Mouse (Mus musculus): ENCODE data around the gene Gclc. TPM values are rescaled to one million over a fixed set of nuclear protein-coding genes. Genes with fewer than 3 reads are reported as not detected.

Gclc gene
- total and polyA plus RNA-seq, 3 experiments, result 20.4 to 84.8 (median 35.7) TPM

DNA sequence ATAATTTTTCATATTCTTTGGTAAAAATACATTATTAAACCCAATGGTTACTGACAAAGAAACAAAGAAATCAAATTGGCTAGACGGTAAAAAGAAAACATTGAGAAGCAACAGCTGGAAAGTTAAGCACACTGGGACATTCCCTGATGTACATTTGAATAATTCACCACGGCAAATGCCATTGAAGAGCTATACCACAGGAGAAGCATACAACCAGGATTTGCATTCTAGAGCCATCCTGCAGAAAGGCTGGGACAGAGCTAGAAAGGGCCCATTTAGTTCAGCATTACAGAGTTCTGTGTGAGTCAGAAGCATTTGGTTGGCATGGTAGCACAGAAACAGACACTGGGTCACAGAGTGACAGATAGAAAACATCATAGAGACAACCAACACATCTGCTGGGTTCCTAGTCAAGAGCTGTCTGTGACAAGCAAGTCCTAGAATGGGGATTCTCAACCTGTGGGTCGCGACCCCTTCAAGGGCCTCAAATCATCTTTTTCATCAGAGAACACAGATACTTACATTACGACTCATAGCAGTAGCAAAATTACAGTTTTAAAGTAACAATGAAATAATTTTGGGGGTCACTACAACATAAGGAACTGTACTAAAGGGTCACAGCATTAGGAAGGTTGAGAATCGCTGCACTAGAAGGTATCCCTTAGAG lies 28.2 kb upstream of the Gclc start:
- no peaks in the 10 kb centered on the region for H3K9me3 ChIP-seq (replicated peaks; ENCODE audit: low read length)
- no peak overlapping the region for H3K9ac ChIP-seq (ENCODE audit: insufficient read depth, low read depth)
- peak overlapping the region; percentile 11; the same call in 1 of the 2 replicates for H3K27ac ChIP-seq (ENCODE audit: insufficient read depth, low read depth)
- H3K27me3 ChIP-seq (replicated peaks), result no peaks in the 10 kb centered on the region
- H3K79me2 ChIP-seq (replicated peaks; ENCODE audit: control insufficient read depth, extremely low read depth, insufficient read depth, poor library complexity, severe bottlenecking), result no peaks in the 10 kb centered on the region
- in situ Hi-C loops (cut with MboI; ENCODE audit: low pct_ligation_motif_present, low pct_unique_long_range_greater_than_20kb, low sequenced_read_pairs) (no loop called here), dilution Hi-C loops (cut with MboI; ENCODE audit: extremely low pct_ligation_motif_present, extremely low pct_unique_long_range_greater_than_20kb, low sequenced_read_pairs) (no loop called here)
- H3K4me2 ChIP-seq (ENCODE audit: insufficient read depth, low read depth, poor library complexity, severe bottlenecking), result peak overlapping the region; percentile 24; the same call in 1 of the 2 replicates
- peak; percentile 91 for DNase-seq (ENCODE audit: extremely low read depth)
- no peak for TF ChIP-seq USF1 (IDR thresholded peaks at IDR 0.05; ENCODE audit: low read depth, low read length)
- no peak for TF ChIP-seq MAX (IDR thresholded peaks at IDR 0.05; ENCODE audit: low read length)
- TF ChIP-seq JUND (conservative IDR thresholded peaks at IDR 0.05; ENCODE audit: low read depth, low read length), result no peak
- peak; percentile 97 for TF ChIP-seq CHD2 (IDR thresholded peaks at IDR 0.05; ENCODE audit: low read length)
- TF ChIP-seq ETS1 (conservative IDR thresholded peaks at IDR 0.05; ENCODE audit: low read depth, low read length), result peak; percentile 76
- TF ChIP-seq NELFE (IDR thresholded peaks at IDR 0.05; ENCODE audit: low read depth, low read length), result 0 out of 2 replicates have a peak, but pooled peaks have one; percentile 12
- TF ChIP-seq SIN3A (IDR thresholded peaks at IDR 0.05; ENCODE audit: low read length), result peak; percentile 61
- peak; percentile 72 for TF ChIP-seq EP300 (IDR thresholded peaks at IDR 0.05; ENCODE audit: low read length)
- no peak for TF ChIP-seq USF2 (conservative IDR thresholded peaks at IDR 0.05; ENCODE audit: low read depth, low read length)
- peak; percentile 30; the same call in 1 of the 2 replicates for TF ChIP-seq MXI1 (IDR thresholded peaks at IDR 0.05; ENCODE audit: low read depth, low read length)
- no peak for TF ChIP-seq CTCF (conservative IDR thresholded peaks at IDR 0.05 in 1 of 2, IDR thresholded peaks at IDR 0.05 in 1 of 2; ENCODE audit: low read depth in 2 of 2, low read length in 2 of 2)
- TF ChIP-seq TCF12 (IDR thresholded peaks at IDR 0.05; ENCODE audit: low read depth, low read length), result peak; percentile 55; the same call in 1 of the 2 replicates
- TF ChIP-seq BHLHE40 (IDR thresholded peaks at IDR 0.05; ENCODE audit: low read depth, low read length), result peak; percentile 50; the same call in 1 of the 2 replicates
- TF ChIP-seq JUN (IDR thresholded peaks at IDR 0.05; ENCODE audit: insufficient read depth, low read depth, low read length), result peak; percentile 1; the same call in 1 of the 2 replicates
- no peak for TF ChIP-seq POLR2A (IDR thresholded peaks at IDR 0.05; ENCODE audit: low read depth, low read length)
- no peak; the same call in 1 of the 2 replicates for TF ChIP-seq RAD21 (IDR thresholded peaks at IDR 0.05; ENCODE audit: low read depth, low read length)
- peak; percentile 33; the same call in 1 of the 2 replicates for TF ChIP-seq IRF4 (IDR thresholded peaks at IDR 0.05; ENCODE audit: low read depth, low read length)
- TF ChIP-seq MEF2A (IDR thresholded peaks at IDR 0.05; ENCODE audit: borderline replicate concordance, low read depth, low read length), result no peak; the same call in 1 of the 2 replicates
- peaks cover 5 to 44% of the 10 kb centered on the region in 2 experiments; a peak in 3 of 4 replicates for H3K4me1 ChIP-seq (ENCODE audit: control insufficient read depth in 1 of 2, insufficient read depth in 2 of 2)
- H3K36me3 ChIP-seq (replicated peaks in 1 of 2; ENCODE audit: control insufficient read depth in 1 of 2, insufficient read depth in 1 of 2, low read length in 1 of 2), result no peaks in the 10 kb centered on the region
- H3K4me3 ChIP-seq (replicated peaks in 1 of 3; ENCODE audit: low read depth in 2 of 3, low read length in 2 of 3, poor library complexity in 1 of 3), result peak overlapping the region in 1 of 3 experiments; percentile 8

DNA sequence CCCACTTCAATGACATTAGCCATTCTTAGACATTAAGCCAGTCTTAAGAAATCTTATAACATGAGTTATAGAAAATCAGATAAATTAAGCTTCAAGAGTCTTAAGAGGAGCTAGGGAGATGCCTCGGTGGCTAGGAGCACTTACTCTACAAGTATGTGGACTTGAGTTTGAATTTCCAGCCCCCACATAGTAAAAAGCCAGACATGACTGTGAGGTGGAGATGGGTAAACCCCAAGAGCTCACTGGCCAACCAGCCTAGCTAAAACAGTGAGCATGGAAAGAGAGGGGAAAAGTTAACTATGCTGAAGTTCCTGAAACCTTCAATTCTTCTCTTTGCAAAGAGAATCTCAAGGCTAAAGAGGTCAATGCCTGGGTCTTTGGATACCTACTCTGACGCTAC lies 27.3 kb upstream of the Gclc start:
- Histone ChIP-seq H3K27me3 (replicated peaks) (no peaks in the 10 kb centered on the region), H3K4me3 (replicated peaks in 1 of 3; ENCODE audit: low read depth in 2 of 3, low read length in 2 of 3, poor library complexity in 1 of 3) (no peak overlapping the region), H3K36me3 (replicated peaks in 1 of 2; ENCODE audit: control insufficient read depth in 1 of 2, insufficient read depth in 1 of 2, low read length in 1 of 2) (no peaks in the 10 kb centered on the region), H3K4me1 (ENCODE audit: control insufficient read depth in 1 of 2, insufficient read depth in 2 of 2) (peaks cover 5 to 45% of the 10 kb centered on the region in 2 experiments; a peak in 3 of 4 replicates), H3K79me2 (replicated peaks; ENCODE audit: control insufficient read depth, extremely low read depth, insufficient read depth, poor library complexity, severe bottlenecking) (no peaks in the 10 kb centered on the region), H3K4me2 (ENCODE audit: insufficient read depth, low read depth, poor library complexity, severe bottlenecking) (no peak overlapping the region), H3K9ac (ENCODE audit: insufficient read depth, low read depth) (no peak overlapping the region), H3K27ac (ENCODE audit: insufficient read depth, low read depth) (no peak overlapping the region), H3K9me3 (replicated peaks; ENCODE audit: low read length) (no peaks in the 10 kb centered on the region)
- peak; percentile 64 for DNase-seq (ENCODE audit: extremely low read depth)
- dilution Hi-C loops (cut with MboI; ENCODE audit: extremely low pct_ligation_motif_present, extremely low pct_unique_long_range_greater_than_20kb, low sequenced_read_pairs), result no loop called here
- in situ Hi-C loops (cut with MboI; ENCODE audit: low pct_ligation_motif_present, low pct_unique_long_range_greater_than_20kb, low sequenced_read_pairs), result no loop called here
- TF ChIP-seq ZNF384 (IDR thresholded peaks at IDR 0.05; ENCODE audit: low read depth, low read length) (no peak), EP300 (IDR thresholded peaks at IDR 0.05; ENCODE audit: low read length) (peak; percentile 62; the same call in 1 of the 2 replicates), ETS1 (conservative IDR thresholded peaks at IDR 0.05; ENCODE audit: low read depth, low read length) (0 out of 2 replicates have a peak, but pooled peaks have one; percentile 10), ZC3H11A (IDR thresholded peaks at IDR 0.05; ENCODE audit: low read depth, low read length) (no peak), SMC3 (IDR thresholded peaks at IDR 0.05; ENCODE audit: low read depth, low read length) (no peak), GABPA (IDR thresholded peaks at IDR 0.05; ENCODE audit: insufficient replicate concordance, low read depth, low read length) (no peak), CHD2 (IDR thresholded peaks at IDR 0.05; ENCODE audit: low read length) (0 out of 2 replicates have a peak, but pooled peaks have one; percentile 25), JUND (conservative IDR thresholded peaks at IDR 0.05; ENCODE audit: low read depth, low read length) (no peak), IRF4 (IDR thresholded peaks at IDR 0.05; ENCODE audit: low read depth, low read length) (peak; percentile 61; the same call in 1 of the 2 replicates), USF1 (IDR thresholded peaks at IDR 0.05; ENCODE audit: low read depth, low read length) (no peak)
